9 mouse cellular contexts compared by ENCODE assay signal in genomic region chr8:123768492-123769356, GRCm38 (mm10). TPM values are rescaled to one million over a fixed set of nuclear protein-coding genes. Genes with fewer than 3 reads are reported as not detected.
DNase-seq lines count a peak whose midpoint lies in the region; ATAC-seq and TF ChIP-seq lines count a peak whose summit lies in the region.
"Had no signal": no experiment of that assay in that cellular context is flagged by ENCODE, and none has a peak within 500 bp of the region (broad histone marks: within the 10 kb centered on the region; RNA-seq: fewer than 3 reads in every experiment).

No protein-coding gene starts in this region.

- peak; percentile 74; the same call in 1 of the 2 replicates for ATAC-seq in megakaryocyte-erythroid progenitor cell, adult 5-6 weeks (replicated peaks; ENCODE audit: low FRiP score, low TSS enrichment, poor library complexity, severe bottlenecking)

- TF ChIP-seq POLR2A in heart, adult 2 months (IDR thresholded peaks at IDR 0.05; ENCODE audit: insufficient read depth, low read depth, low read length), result no peak

- DNase-seq in heart, adult 2 months, result peak; percentile 51 to 66
- no peak for DNase-seq in heart, adult 11 months
- peak; percentile 84 for DNase-seq in cerebellum, postnatal 14 days
- DNase-seq in gastrocnemius, postnatal 10 days, result peak; percentile 52
- peak; percentile 65 to 78 for DNase-seq in layer of hippocampus, postnatal 10 days (ENCODE audit: low spot score in 2 of 2)
- no peak for DNase-seq in thymus, postnatal 10 days (ENCODE audit: low spot score in 2 of 2)

- intact Hi-C loops in heart, adult 2 months (cut with DNase I), result loop anchor here (2.0 to 10.0 kb wide), 2 partner anchors 64 to 116 kb away; partner anchors contain the start of gene Rhou

- TF ChIP-seq EP300 in heart, adult 2 months (IDR thresholded peaks at IDR 0.05; ENCODE audit: insufficient read depth, low read depth, low read length), result 0 out of 2 replicates have a peak, but pooled peaks have one; percentile 44

- H3K9ac ChIP-seq in heart, adult 2 months (ENCODE audit: low read depth, low read length), result no peak overlapping the region
- H3K9ac ChIP-seq: stomach, embryonic 15.5 days had no signal

- no peaks in the 10 kb centered on the region for H3K79me2 ChIP-seq in heart, adult 2 months (replicated peaks; ENCODE audit: control insufficient read depth, insufficient read depth, low read length)

- WGBS in heart, adult 2 months, result 60% methylated on average over 16 of the region's 16 CpGs

- H3K27ac ChIP-seq in heart, adult 2 months, result no peak overlapping the region
- H3K27ac ChIP-seq: stomach, embryonic 15.5 days had no signal

- H3K36me3 ChIP-seq in heart, adult 2 months (ENCODE audit: control insufficient read depth, insufficient read depth, low read length), result no peaks in the 10 kb centered on the region
- no peaks in the 10 kb centered on the region for H3K36me3 ChIP-seq in E14TG2a.4 (ENCODE audit: insufficient read depth, low read length)
- H3K36me3 ChIP-seq: stomach, embryonic 15.5 days had no signal

- no peaks in the 10 kb centered on the region for H3K4me1 ChIP-seq in heart, adult 2 months (ENCODE audit: control insufficient read depth, insufficient read depth, low read length)
- H3K4me1 ChIP-seq in E14TG2a.4 (replicated peaks; ENCODE audit: low read depth, low read length), result peaks cover 33% of the 10 kb centered on the region
- H3K4me1 ChIP-seq: stomach, embryonic 15.5 days had no signal

- H3K9me3 ChIP-seq in E14TG2a.4 (ENCODE audit: low read length), result peaks cover 11% of the 10 kb centered on the region
- H3K9me3 ChIP-seq: stomach, embryonic 15.5 days had no signal

- H3K27me3 ChIP-seq in heart, adult 2 months (ENCODE audit: control insufficient read depth, insufficient read depth, low read length), result no peaks in the 10 kb centered on the region
- no peaks in the 10 kb centered on the region; the same call in 1 of the 2 replicates for H3K27me3 ChIP-seq in E14TG2a.4 (ENCODE audit: insufficient read depth, low read length)
- H3K27me3 ChIP-seq: stomach, embryonic 15.5 days had no signal

- TF ChIP-seq CTCF in heart, adult 2 months (IDR thresholded peaks at IDR 0.05), result peak; percentile 87
- peak; percentile 69 for TF ChIP-seq CTCF in E14TG2a.4 (conservative IDR thresholded peaks at IDR 0.05; ENCODE audit: low read length)

- no peak overlapping the region for H3K4me3 ChIP-seq in heart, adult 2 months
- H3K4me3 ChIP-seq in E14TG2a.4 (replicated peaks; ENCODE audit: low read length), result no peak overlapping the region
- H3K4me3 ChIP-seq: stomach, embryonic 15.5 days had no signal

RNA-seq across cellular contexts. Expression of gene Rab4a, which starts 37.1 kb away (rescaled TPM):
- 1 to 10 TPM; 7.7 to 8.4 TPM for total RNA-seq in heart, adult 2 months (2021)
- polyA plus RNA-seq in heart, adult 2 months (2012; rRNA removed), result 10.6 and 12.7 TPM in 2 replicates
- 10 to 100 TPM; 11.7 to 14.1 TPM for total RNA-seq in gastrocnemius, postnatal 10 days (2021)
- 10 to 100 TPM; 49.2 to 52.3 TPM for total RNA-seq in layer of hippocampus, postnatal 10 days (2021)
- 77.5 and 84.1 TPM in 2 replicates for total RNA-seq in megakaryocyte-erythroid progenitor cell, adult 5-6 weeks (2014; fragmentation: Nextera tagmentation)
- total RNA-seq in megakaryocyte-erythroid progenitor cell, adult 5-6 weeks (2017), result 23.6 and 42.7 TPM in 2 replicates

Comparison
In these comparisons a context has a peak if more than half of its experiments do, and no peak if none do; other contexts are left out.
1. DNase-seq: peak in heart, adult 2 months (2 of 2), cerebellum, postnatal 14 days (2 of 2), gastrocnemius, postnatal 10 days (single experiment) and layer of hippocampus, postnatal 10 days (2 of 2); none in heart, adult 11 months (single experiment) and thymus, postnatal 10 days (0 of 2).